Mouse (Mus musculus) cerebral cortex, adult 2 months (tissue): ENCODE data around the gene Elane.

Experiments
- whole genome bisulfite sequencing: fragments of 180-500 bp; shearing (Covaris S2); methylation state at CpG from one replicate; pipeline ENCODE4 v1.1.7; 2018; 5-methylcytosine and 5-hydroxymethylcytosine counted together

Gene Elane

GRCm38 (mm10) chr10:79929967-79930825 lies 44.1 kb downstream of the Elane start:
- 88% methylated on average over 18 of the region's 18 CpGs for WGBS

- 88% methylated on average over 16 of the region's 16 CpGs for WGBS
Measured at GRCm38 (mm10) chr10:79930826-79931186, 44.8 kb downstream of the Elane start.

- WGBS = 85% methylated on average over 9 of the region's 9 CpGs
Measured at GRCm38 (mm10) chr10:79931797-79932196, 45.8 kb downstream of the Elane start.

GRCm38 (mm10) chr10:79932736-79933135 lies 46.7 kb downstream of the Elane start:
- 49% methylated on average over 8 of the region's 8 CpGs for WGBS

- 67% methylated on average over 9 of the region's 9 CpGs for WGBS
Measured at GRCm38 (mm10) chr10:79933145-79933679, 47.2 kb downstream of the Elane start.

GRCm38 (mm10) chr10:79933861-79934260 lies 47.8 kb downstream of the Elane start:
- WGBS = 54% methylated on average over 6 of the region's 6 CpGs

- 30% methylated on average over 13 of the region's 13 CpGs for WGBS
Measured at GRCm38 (mm10) chr10:79934272-79934721, 48.2 kb downstream of the Elane start.

GRCm38 (mm10) chr10:79934794-79935569 lies 48.9 kb downstream of the Elane start:
- WGBS = 75% methylated on average over 16 of the region's 16 CpGs

- 60% methylated on average over 10 of the region's 10 CpGs for WGBS
Measured at GRCm38 (mm10) chr10:79936284-79936910, 50.4 kb downstream of the Elane start.

- 41% methylated on average over 27 of the region's 27 CpGs for WGBS
Measured at GRCm38 (mm10) chr10:79936911-79937441, 50.9 kb downstream of the Elane start.
